ENCODE assay signal across 9 mouse cellular contexts in the genomic region with DNA sequence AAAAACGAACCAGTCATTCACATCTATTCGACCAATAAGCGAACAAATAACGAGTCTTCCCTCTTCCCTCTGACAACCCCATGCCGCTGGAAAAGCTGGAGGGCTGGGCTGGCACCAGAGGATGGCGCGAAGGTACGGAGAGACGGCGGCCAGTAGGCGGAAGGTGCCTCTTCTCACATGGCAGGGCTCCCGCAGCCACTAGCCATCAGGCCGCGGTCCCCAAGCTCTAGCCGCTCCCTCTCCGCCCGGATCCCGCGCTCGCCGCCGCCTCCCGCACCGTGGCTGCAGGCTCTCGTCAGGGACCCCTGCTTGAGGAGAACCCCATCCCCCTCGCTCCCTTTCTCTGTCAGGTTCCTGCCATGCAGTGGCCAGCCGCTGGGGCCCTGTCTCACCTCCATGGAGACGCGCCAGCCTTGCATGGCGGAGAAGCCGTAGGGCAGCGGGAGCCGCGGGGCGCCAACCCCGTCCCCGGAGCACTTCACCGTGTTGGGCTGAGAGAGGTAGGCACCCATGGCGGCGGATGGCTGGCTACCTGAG. TPM values are rescaled to one million over a fixed set of nuclear protein-coding genes. Genes with fewer than 3 reads are reported as not detected.
A peak's percentile ranks its signal among the peaks of the same experiment; 100 is the strongest.
DNase-seq lines count a peak whose midpoint lies in the region; ATAC-seq lines count a peak whose summit lies in the region.
"Had no signal": no experiment of that assay in that cellular context is flagged by ENCODE, and none has a peak within 500 bp of the region (broad histone marks: within the 10 kb centered on the region; RNA-seq: fewer than 3 reads in every experiment).

No protein-coding gene starts in this region.

- peak; percentile 67 for ATAC-seq in intestine, embryonic 14.5 days (replicated peaks; ENCODE audit: low FRiP score, low TSS enrichment, low read depth)
- peak; percentile 34 for ATAC-seq in lung, embryonic 16.5 days (ENCODE audit: low read depth)

- H3K36me3 ChIP-seq in forebrain, embryonic 10.5 days (replicated peaks) = peaks cover 20% of the 10 kb centered on the region
- no peaks in the 10 kb centered on the region for H3K36me3 ChIP-seq in intestine, embryonic 14.5 days (ENCODE audit: control insufficient read depth, insufficient read depth, low read length)
- no peaks in the 10 kb centered on the region for H3K36me3 ChIP-seq in lung, embryonic 16.5 days (ENCODE audit: control insufficient read depth, insufficient read depth, low read length)

- peak; percentile 41 for DNase-seq in layer of hippocampus, adult 11-12 months (ENCODE audit: low spot score)
- DNase-seq in layer of hippocampus, adult 18-20 months (ENCODE audit: low spot score in 2 of 2) = no peak
- DNase-seq in ZHBTc4 (ENCODE audit: low read depth, low spot score) = peak; percentile 82
- peak; percentile 78 for DNase-seq in forebrain, embryonic 10.5 days (ENCODE audit: extremely low spot score, low spot score)
- DNase-seq in intestine, embryonic 14.5 days (ENCODE audit: low spot score) = peak; percentile 86
- peak; percentile 49 for DNase-seq in right cerebral cortex, adult 18-20 months
- no peak for DNase-seq in cerebellum, adult 11 months

- WGBS in forebrain, embryonic 10.5 days = 0% methylated on average over 40 of the region's 40 CpGs
- under 1% methylated on average over 40 of the region's 40 CpGs for WGBS in intestine, embryonic 14.5 days
- WGBS in lung, embryonic 16.5 days = under 1% methylated on average over 32 of the region's 40 CpGs

- H3K9me3 ChIP-seq in forebrain, embryonic 10.5 days = no peaks in the 10 kb centered on the region
- H3K9me3 ChIP-seq in intestine, embryonic 14.5 days (ENCODE audit: control insufficient read depth, low read length) = no peaks in the 10 kb centered on the region
- no peaks in the 10 kb centered on the region for H3K9me3 ChIP-seq in lung, embryonic 16.5 days (ENCODE audit: control insufficient read depth, low read length)

- H3K27ac ChIP-seq in forebrain, embryonic 10.5 days = peak overlapping the region; percentile 98
- peak overlapping the region; percentile 94 for H3K27ac ChIP-seq in intestine, embryonic 14.5 days (ENCODE audit: low read depth)
- H3K27ac ChIP-seq in lung, embryonic 16.5 days (ENCODE audit: low read length) = peak overlapping the region; percentile 90

- peak overlapping the region; percentile 84 for H3K4me3 ChIP-seq in forebrain, embryonic 10.5 days
- H3K4me3 ChIP-seq in intestine, embryonic 14.5 days (ENCODE audit: low read depth, low read length) = peak overlapping the region; percentile 98
- peak overlapping the region; percentile 99 for H3K4me3 ChIP-seq in lung, embryonic 16.5 days (ENCODE audit: low read length)

- H3K4me2 ChIP-seq in intestine, embryonic 14.5 days (ENCODE audit: low read length) = peak overlapping the region; percentile 85
- peak overlapping the region; percentile 76 for H3K4me2 ChIP-seq in lung, embryonic 16.5 days (ENCODE audit: low read depth, low read length)

- H3K9ac ChIP-seq in intestine, embryonic 14.5 days (ENCODE audit: low read length) = peak overlapping the region; percentile 93
- peak overlapping the region; percentile 94 for H3K9ac ChIP-seq in lung, embryonic 16.5 days (ENCODE audit: low read length)

- H3K27me3 ChIP-seq in forebrain, embryonic 10.5 days (ENCODE audit: poor library complexity, severe bottlenecking) = no peaks in the 10 kb centered on the region
- H3K27me3 ChIP-seq in intestine, embryonic 14.5 days (replicated peaks; ENCODE audit: control insufficient read depth, insufficient read depth, low read length) = no peaks in the 10 kb centered on the region
- no peaks in the 10 kb centered on the region for H3K27me3 ChIP-seq in lung, embryonic 16.5 days (ENCODE audit: control insufficient read depth, insufficient read depth, low read depth, low read length)

- peaks cover 23% of the 10 kb centered on the region for H3K4me1 ChIP-seq in forebrain, embryonic 10.5 days
- peaks cover 6% of the 10 kb centered on the region; the same call in 1 of the 2 replicates for H3K4me1 ChIP-seq in intestine, embryonic 14.5 days (replicated peaks; ENCODE audit: control insufficient read depth, insufficient read depth, low read length)
- peaks cover 10% of the 10 kb centered on the region for H3K4me1 ChIP-seq in lung, embryonic 16.5 days (replicated peaks; ENCODE audit: control insufficient read depth, insufficient read depth, low read length)

RNA-seq across cellular contexts. Expression of a gene that starts 0.5 kb away (rescaled TPM):
- 10 to 100 TPM; 69.6 to 73.3 TPM for total RNA-seq in layer of hippocampus, adult 18-20 months (2021)
- polyA plus RNA-seq in forebrain, embryonic 10.5 days (2016; fragmentation: Nextera tagmentation; extraction: Ambion mirVana) = 218 TPM in 2 replicates
- polyA plus RNA-seq in intestine, embryonic 14.5 days (2014; fragmentation: Nextera tagmentation; extraction: Ambion mirVana) = 139 and 145 TPM in 2 replicates
- 122 and 126 TPM in 2 replicates for polyA plus RNA-seq in lung, embryonic 16.5 days (2015; fragmentation: Nextera tagmentation; extraction: Ambion mirVana)

RNA-seq across cellular contexts. Expression of a gene that starts 17.9 kb away (rescaled TPM):
- total RNA-seq in layer of hippocampus, adult 18-20 months (2021) = 10 to 100 TPM; 27.1 to 28.2 TPM
- 8.5 and 9.0 TPM in 2 replicates for polyA plus RNA-seq in forebrain, embryonic 10.5 days (2016; fragmentation: Nextera tagmentation; extraction: Ambion mirVana)
- polyA plus RNA-seq in intestine, embryonic 14.5 days (2014; fragmentation: Nextera tagmentation; extraction: Ambion mirVana) = 5.1 and 5.2 TPM in 2 replicates
- polyA plus RNA-seq in lung, embryonic 16.5 days (2015; fragmentation: Nextera tagmentation; extraction: Ambion mirVana) = 5.8 and 6.6 TPM in 2 replicates

RNA-seq across cellular contexts. Expression of a gene that starts 20.7 kb away (rescaled TPM):
- total RNA-seq in layer of hippocampus, adult 18-20 months (2021) = 10 to 100 TPM; 83.8 to 86.3 TPM
- 136 and 143 TPM in 2 replicates for polyA plus RNA-seq in forebrain, embryonic 10.5 days (2016; fragmentation: Nextera tagmentation; extraction: Ambion mirVana)
- polyA plus RNA-seq in intestine, embryonic 14.5 days (2014; fragmentation: Nextera tagmentation; extraction: Ambion mirVana) = 138 and 158 TPM in 2 replicates
- polyA plus RNA-seq in lung, embryonic 16.5 days (2015; fragmentation: Nextera tagmentation; extraction: Ambion mirVana) = 152 and 162 TPM in 2 replicates

RNA-seq across cellular contexts. Expression of a gene that starts 21.1 kb away (rescaled TPM):
- total RNA-seq in layer of hippocampus, adult 18-20 months (2021) = not detected
- polyA plus RNA-seq in forebrain, embryonic 10.5 days (2016; fragmentation: Nextera tagmentation; extraction: Ambion mirVana) = 0.29 and 0.31 TPM in 2 replicates
- 0.48 and 0.60 TPM in 2 replicates for polyA plus RNA-seq in intestine, embryonic 14.5 days (2014; fragmentation: Nextera tagmentation; extraction: Ambion mirVana)
- polyA plus RNA-seq in lung, embryonic 16.5 days (2015; fragmentation: Nextera tagmentation; extraction: Ambion mirVana) = 0.57 and 0.60 TPM in 2 replicates
- polyA plus RNA-seq: frontal cortex, adult 2 months had no signal

RNA-seq across cellular contexts. Expression of a gene that starts 26.7 kb away (rescaled TPM):
- total RNA-seq in layer of hippocampus, adult 18-20 months (2021) = 10 to 100 TPM; 39.0 to 39.5 TPM
- polyA plus RNA-seq in forebrain, embryonic 10.5 days (2016; fragmentation: Nextera tagmentation; extraction: Ambion mirVana) = 85.4 and 91.7 TPM in 2 replicates
- 63.6 and 65.0 TPM in 2 replicates for polyA plus RNA-seq in intestine, embryonic 14.5 days (2014; fragmentation: Nextera tagmentation; extraction: Ambion mirVana)
- 58.9 and 64.2 TPM in 2 replicates for polyA plus RNA-seq in lung, embryonic 16.5 days (2015; fragmentation: Nextera tagmentation; extraction: Ambion mirVana)

Comparison
In these comparisons a context has a peak if more than half of its experiments do, and no peak if none do; other contexts are left out.
1. DNase-seq: peak in layer of hippocampus, adult 11-12 months (single experiment), ZHBTc4 (single experiment), forebrain, embryonic 10.5 days (single experiment), intestine, embryonic 14.5 days (single experiment) and right cerebral cortex, adult 18-20 months (single experiment); none in layer of hippocampus, adult 18-20 months (0 of 2) and cerebellum, adult 11 months (single experiment).
2. Peak in every context shown above with its lines, with median percentiles within 50 percentile points of each other: H3K27ac ChIP-seq and H3K4me3 ChIP-seq.